Comparison of ENCODE assay signal across 21 mouse cellular contexts in genomic region chr8:73614106-73614505, GRCm38 (mm10).
"Had no signal": no experiment of that assay in that cellular context is flagged by ENCODE, and none has a peak within 500 bp of the region (broad histone marks: within the 10 kb centered on the region; RNA-seq: fewer than 3 reads in every experiment).

No protein-coding gene starts in this region.

- H3K4me1 ChIP-seq: heart, embryonic 13.5 days; heart, embryonic 15.5 days; hindbrain, embryonic 13.5 days; hindbrain, embryonic 15.5 days; limb, embryonic 10.5 days; limb, embryonic 12.5 days; liver, embryonic 13.5 days; liver, embryonic 15.5 days had no signal

- H3K27ac ChIP-seq: heart, adult 2 months; heart, embryonic 13.5 days; heart, embryonic 15.5 days; hindbrain, embryonic 13.5 days; hindbrain, embryonic 15.5 days; hindbrain, postnatal 0 days; limb, embryonic 10.5 days; limb, embryonic 12.5 days; liver, embryonic 13.5 days; liver, embryonic 15.5 days had no signal

- DNase-seq: gastrocnemius, postnatal 14 days; gastrocnemius, postnatal 36 days; heart, adult 11 months; heart, adult 2 months; heart, postnatal 14 days; heart, postnatal 36 days; kidney, adult 18-20 months; kidney, adult 8-10 months; kidney, postnatal 10 days; kidney, postnatal 25 days; kidney, postnatal 4 days; liver; liver, embryonic 13.5 days had no signal

- H3K4me3 ChIP-seq: heart, adult 2 months; heart, embryonic 13.5 days; heart, embryonic 15.5 days; hindbrain, embryonic 13.5 days; hindbrain, embryonic 15.5 days; limb, embryonic 10.5 days; limb, embryonic 12.5 days; liver, embryonic 13.5 days; liver, embryonic 15.5 days had no signal
